Mouse (Mus musculus) testis, adult 2 months (tissue): ENCODE results near the gene Foxf1.

Experiments used
- CTCF ChIP-seq: fragments of 200-500 bp; IDR thresholded peaks from 2 replicates; pipeline ENCODE4 v1.5.1; 2012; ENCODE audit warnings: low read depth, mild to moderate bottlenecking, inconsistent platforms, low read length, moderate library complexity; ENCODE audit not compliant: control insufficient read depth, insufficient read depth, insufficient replicate concordance
- POLR2A ChIP-seq: fragments of 200-500 bp; IDR thresholded peaks from 2 replicates; pipeline ENCODE4 v1.6.1; 2012; ENCODE audit warnings: low read depth, mild to moderate bottlenecking, inconsistent platforms, low read length, moderate library complexity; ENCODE audit not compliant: control insufficient read depth

DNA sequence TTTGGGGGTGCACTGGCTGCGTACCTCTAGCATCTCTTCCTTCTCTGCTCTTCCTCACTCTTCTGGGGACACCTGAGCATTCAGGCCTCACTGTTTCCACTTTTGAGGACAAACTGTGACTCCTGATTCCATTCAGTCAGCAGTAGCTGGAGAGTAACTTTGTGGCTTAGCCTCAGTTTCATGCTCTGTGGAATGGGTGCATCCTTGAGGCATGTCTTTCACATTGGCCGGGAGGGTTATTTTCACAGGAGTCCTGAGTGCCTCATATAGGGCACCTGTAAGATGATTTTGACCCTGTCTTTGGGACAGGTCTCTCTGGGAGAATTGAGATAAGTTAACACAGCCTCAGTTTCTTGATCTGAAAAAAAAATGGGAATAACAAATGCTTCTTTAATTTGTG is 38.9 kb downstream of the Foxf1 start:
- no peak for TF ChIP-seq POLR2A
- TF ChIP-seq CTCF = no peak
